Mouse (Mus musculus): ENCODE data around the gene Gm10670. TPM values are rescaled to one million over a fixed set of nuclear protein-coding genes. Genes with fewer than 3 reads are reported as not detected.
"Not testable (repeated sequence)": the region's sequence is repeated elsewhere in the genome, so short reads cannot be mapped to it uniquely, and the experiment has no call there.

Gene Gm10670
- not detected in 2 replicates for total RNA-seq (2014; rRNA removed)
- not detected in 2 replicates for polyA plus RNA-seq (2015; fragmentation: Nextera tagmentation; extraction: Ambion mirVana)

GRCm38 (mm10) chr7:20474825-20475224, at the start of gene Gm10670:
Gene Gm10670, minus strand, starts transcription at chr7:20474925.
- WGBS = no CpG with 5 or more reads among the region's 5 CpGs
- ATAC-seq; H3K36me3 ChIP-seq (ENCODE audit: insufficient read depth); DNase-seq; H3K4me3 ChIP-seq (ENCODE audit: low read depth, low read length); H3K4me2 ChIP-seq (ENCODE audit: low read depth); H3K27me3 ChIP-seq (ENCODE audit: insufficient read depth, low read length); H3K27ac ChIP-seq (ENCODE audit: low read depth, low read length); H3K9me3 ChIP-seq (ENCODE audit: low read length); H3K9ac ChIP-seq; H3K4me1 ChIP-seq (ENCODE audit: insufficient read depth): not testable (repeated sequence)

- no CpG with 5 or more reads among the region's 3 CpGs for WGBS
- not testable (repeated sequence) for DNase-seq; H3K9ac ChIP-seq; H3K27ac ChIP-seq (ENCODE audit: low read depth, low read length); H3K36me3 ChIP-seq (ENCODE audit: insufficient read depth); H3K27me3 ChIP-seq (ENCODE audit: insufficient read depth, low read length); H3K4me3 ChIP-seq (ENCODE audit: low read depth, low read length); H3K4me1 ChIP-seq (ENCODE audit: insufficient read depth); H3K9me3 ChIP-seq (ENCODE audit: low read length); H3K4me2 ChIP-seq (ENCODE audit: low read depth); ATAC-seq
Measured at GRCm38 (mm10) chr7:20510434-20510833, 35.7 kb upstream of the Gm10670 start, which contains the start of gene Vmn1r103. Gene Vmn1r103, minus strand, starts transcription at chr7:20510534.

- WGBS = no CpG with 5 or more reads among the region's 2 CpGs
- H3K4me2 ChIP-seq (ENCODE audit: low read depth); H3K27me3 ChIP-seq (ENCODE audit: insufficient read depth, low read length); H3K9ac ChIP-seq; ATAC-seq; DNase-seq; H3K36me3 ChIP-seq (ENCODE audit: insufficient read depth); H3K4me3 ChIP-seq (ENCODE audit: low read depth, low read length); H3K9me3 ChIP-seq (ENCODE audit: low read length); H3K4me1 ChIP-seq (ENCODE audit: insufficient read depth); H3K27ac ChIP-seq (ENCODE audit: low read depth, low read length): not testable (repeated sequence)
Measured at GRCm38 (mm10) chr7:20442493-20442892, 32.2 kb downstream of the Gm10670 start, which contains the start of gene Vmn1r101. Gene Vmn1r101, minus strand, starts transcription at chr7:20442593.

Other genes with a start within 250 kb of the Gm10670 start
- gene Gm4498, start 241.1 kb downstream of the Gm10670 start, total RNA-seq (2014; rRNA removed) = not detected in 2 replicates
- gene Gm4498, start 241.1 kb downstream of the Gm10670 start, polyA plus RNA-seq (2015; fragmentation: Nextera tagmentation; extraction: Ambion mirVana) = not detected in 2 replicates
- not detected in 2 replicates for gene Gm5890, start 212.1 kb downstream of the Gm10670 start, total RNA-seq (2014; rRNA removed)
- gene Gm5890, start 212.1 kb downstream of the Gm10670 start, polyA plus RNA-seq (2015; fragmentation: Nextera tagmentation; extraction: Ambion mirVana) = not detected in 2 replicates
- not detected in 2 replicates for gene Gm4133, start 140.9 kb downstream of the Gm10670 start, total RNA-seq (2014; rRNA removed)
- not detected in 2 replicates for gene Gm4133, start 140.9 kb downstream of the Gm10670 start, polyA plus RNA-seq (2015; fragmentation: Nextera tagmentation; extraction: Ambion mirVana)
- not detected in 2 replicates for gene Gm5728, start 99.5 kb downstream of the Gm10670 start, total RNA-seq (2014; rRNA removed)
- gene Gm5728, start 99.5 kb downstream of the Gm10670 start, polyA plus RNA-seq (2015; fragmentation: Nextera tagmentation; extraction: Ambion mirVana) = not detected in 2 replicates
- gene Vmn1r100, start 57.0 kb downstream of the Gm10670 start, total RNA-seq (2014; rRNA removed) = not detected in 2 replicates
- not detected in 2 replicates for gene Vmn1r100, start 57.0 kb downstream of the Gm10670 start, polyA plus RNA-seq (2015; fragmentation: Nextera tagmentation; extraction: Ambion mirVana)
- gene Vmn1r101, start 32.3 kb downstream of the Gm10670 start, total RNA-seq (2014; rRNA removed) = not detected in 2 replicates
- not detected in 2 replicates for gene Vmn1r101, start 32.3 kb downstream of the Gm10670 start, polyA plus RNA-seq (2015; fragmentation: Nextera tagmentation; extraction: Ambion mirVana)
- gene Vmn1r103, start 35.6 kb upstream of the Gm10670 start, total RNA-seq (2014; rRNA removed) = not detected in 2 replicates
- gene Vmn1r103, start 35.6 kb upstream of the Gm10670 start, polyA plus RNA-seq (2015; fragmentation: Nextera tagmentation; extraction: Ambion mirVana) = not detected in 2 replicates
- gene Vmn1r104, start 58.9 kb upstream of the Gm10670 start, total RNA-seq (2014; rRNA removed) = not detected in 2 replicates
- not detected in 2 replicates for gene Vmn1r104, start 58.9 kb upstream of the Gm10670 start, polyA plus RNA-seq (2015; fragmentation: Nextera tagmentation; extraction: Ambion mirVana)
- gene Gm5726, start 70.8 kb upstream of the Gm10670 start, total RNA-seq (2014; rRNA removed) = not detected in 2 replicates
- not detected in 2 replicates for gene Gm5726, start 70.8 kb upstream of the Gm10670 start, polyA plus RNA-seq (2015; fragmentation: Nextera tagmentation; extraction: Ambion mirVana)
- not detected in 2 replicates for gene Gm4141, start 101.3 kb upstream of the Gm10670 start, total RNA-seq (2014; rRNA removed)
- gene Gm4141, start 101.3 kb upstream of the Gm10670 start, polyA plus RNA-seq (2015; fragmentation: Nextera tagmentation; extraction: Ambion mirVana) = not detected in 2 replicates
- gene Gm4513, start 124.1 kb upstream of the Gm10670 start, total RNA-seq (2014; rRNA removed) = not detected in 2 replicates
- not detected in 2 replicates for gene Gm4513, start 124.1 kb upstream of the Gm10670 start, polyA plus RNA-seq (2015; fragmentation: Nextera tagmentation; extraction: Ambion mirVana)
- gene Vmn1r107, start 194.0 kb upstream of the Gm10670 start, total RNA-seq (2014; rRNA removed) = not detected in 2 replicates
- gene Vmn1r107, start 194.0 kb upstream of the Gm10670 start, polyA plus RNA-seq (2015; fragmentation: Nextera tagmentation; extraction: Ambion mirVana) = not detected in 2 replicates
- gene Vmn1r111, start 228.3 kb upstream of the Gm10670 start, total RNA-seq (2014; rRNA removed) = not detected in 2 replicates
- gene Vmn1r111, start 228.3 kb upstream of the Gm10670 start, polyA plus RNA-seq (2015; fragmentation: Nextera tagmentation; extraction: Ambion mirVana) = not detected in 2 replicates